Mouse (Mus musculus): ENCODE results near the gene Ece1. TPM values are rescaled to one million over a fixed set of nuclear protein-coding genes. Genes with fewer than 3 reads are reported as not detected.
A peak's percentile ranks its signal among the peaks of the same experiment; 100 is the strongest.
"Not testable (repeated sequence)": the region's sequence is repeated elsewhere in the genome, so short reads cannot be mapped to it uniquely, and the experiment has no call there.

Gene Ece1
- polyA plus RNA-seq, 1 experiment from 2014 or later: 28.6 TPM

GRCm38 (mm10) chr4:137963881-137964584 lies 102.0 kb downstream of the Ece1 start:
- DNase-seq (ENCODE audit: extremely low spot score, low spot score): peak; percentile 67
- 57% methylated on average over 8 of the region's 9 CpGs for WGBS
- Histone ChIP-seq H3K4me3 (no peak overlapping the region), H3K36me3 (replicated peaks) (peaks cover 57% of the 10 kb centered on the region), H3K9me3 (peaks cover 9% of the 10 kb centered on the region; the same call in 1 of the 2 replicates), H3K27ac (no peak overlapping the region), H3K4me1 (no peaks in the 10 kb centered on the region), H3K27me3 (ENCODE audit: poor library complexity, severe bottlenecking) (no peaks in the 10 kb centered on the region)

- H3K36me3 ChIP-seq (replicated peaks): peaks cover 52% of the 10 kb centered on the region
- 97% methylated on average over 11 of the region's 11 CpGs for WGBS
Observed at GRCm38 (mm10) chr4:137964585-137964930, 102.5 kb downstream of the Ece1 start.

GRCm38 (mm10) chr4:137968203-137968602 lies 106.2 kb downstream of the Ece1 start:
- H3K27ac ChIP-seq: no peak overlapping the region
- H3K9me3 ChIP-seq: no peaks in the 10 kb centered on the region
- WGBS: 11% methylated on average over 9 of the region's 9 CpGs
- H3K27me3 ChIP-seq (ENCODE audit: poor library complexity, severe bottlenecking): no peaks in the 10 kb centered on the region
- no peak overlapping the region for H3K4me3 ChIP-seq
- H3K36me3 ChIP-seq (replicated peaks): peaks cover 16% of the 10 kb centered on the region
- DNase-seq (ENCODE audit: extremely low spot score, low spot score): peak; percentile 79
- H3K4me1 ChIP-seq: no peaks in the 10 kb centered on the region

More at GRCm38 (mm10) chr4:137964585-137964930, 102.5 kb downstream of the Ece1 start:
- H3K4me3 ChIP-seq: no peak overlapping the region
- no peaks in the 10 kb centered on the region for H3K4me1 ChIP-seq
- H3K27ac ChIP-seq: no peak overlapping the region
- peaks cover 4% of the 10 kb centered on the region; the same call in 1 of the 2 replicates for H3K9me3 ChIP-seq
- no peak for DNase-seq (ENCODE audit: extremely low spot score, low spot score)
- no peaks in the 10 kb centered on the region for H3K27me3 ChIP-seq (ENCODE audit: poor library complexity, severe bottlenecking)

- H3K36me3 ChIP-seq (replicated peaks); H3K27me3 ChIP-seq (ENCODE audit: poor library complexity, severe bottlenecking); H3K27ac ChIP-seq; H3K4me3 ChIP-seq; H3K4me1 ChIP-seq; DNase-seq (ENCODE audit: extremely low spot score, low spot score); H3K9me3 ChIP-seq: not testable (repeated sequence)
- WGBS: no CpG with 5 or more reads among the region's 11 CpGs
Observed at GRCm38 (mm10) chr4:137970623-137971199, 108.7 kb downstream of the Ece1 start.

- H3K4me1 ChIP-seq; H3K4me3 ChIP-seq; H3K27ac ChIP-seq; DNase-seq (ENCODE audit: extremely low spot score, low spot score); H3K27me3 ChIP-seq (ENCODE audit: poor library complexity, severe bottlenecking); H3K36me3 ChIP-seq (replicated peaks); H3K9me3 ChIP-seq: not testable (repeated sequence)
- WGBS: no CpG with 5 or more reads among the region's 11 CpGs
Observed at GRCm38 (mm10) chr4:137974856-137975432, 112.9 kb downstream of the Ece1 start.

- not testable (repeated sequence) for H3K36me3 ChIP-seq (replicated peaks); DNase-seq (ENCODE audit: extremely low spot score, low spot score); H3K4me1 ChIP-seq; H3K27ac ChIP-seq; H3K4me3 ChIP-seq; H3K9me3 ChIP-seq; H3K27me3 ChIP-seq (ENCODE audit: poor library complexity, severe bottlenecking)
- no CpG with 5 or more reads among the region's 11 CpGs for WGBS
Observed at GRCm38 (mm10) chr4:137979066-137979644, 117.1 kb downstream of the Ece1 start.

- DNase-seq (ENCODE audit: extremely low spot score, low spot score): no peak
- Histone ChIP-seq H3K4me1 (peaks cover 5% of the 10 kb centered on the region), H3K36me3 (replicated peaks) (no peaks in the 10 kb centered on the region), H3K27me3 (ENCODE audit: poor library complexity, severe bottlenecking) (no peaks in the 10 kb centered on the region), H3K4me3 (no peak overlapping the region), H3K27ac (no peak overlapping the region), H3K9me3 (no peaks in the 10 kb centered on the region)
- WGBS: 76% methylated on average over 1 of the region's 1 CpGs
Observed at GRCm38 (mm10) chr4:137982869-137983268, 120.8 kb downstream of the Ece1 start.

GRCm38 (mm10) chr4:137984212-137984611 lies 122.2 kb downstream of the Ece1 start:
- Histone ChIP-seq H3K4me1 (peaks cover 9% of the 10 kb centered on the region), H3K27me3 (ENCODE audit: poor library complexity, severe bottlenecking) (0 out of 2 replicates have a peak, but pooled peaks cover 4% of the 10 kb centered on the region), H3K36me3 (replicated peaks) (no peaks in the 10 kb centered on the region), H3K9me3 (no peaks in the 10 kb centered on the region), H3K27ac (no peak overlapping the region), H3K4me3 (no peak overlapping the region)
- 60% methylated on average over 10 of the region's 10 CpGs for WGBS
- no peak for DNase-seq (ENCODE audit: extremely low spot score, low spot score)

GRCm38 (mm10) chr4:137984746-137985145 lies 122.7 kb downstream of the Ece1 start:
- WGBS: 81% methylated on average over 5 of the region's 5 CpGs
- H3K27me3 ChIP-seq (ENCODE audit: poor library complexity, severe bottlenecking): 0 out of 2 replicates have a peak, but pooled peaks cover 7% of the 10 kb centered on the region
- no peaks in the 10 kb centered on the region for H3K9me3 ChIP-seq
- H3K36me3 ChIP-seq (replicated peaks): no peaks in the 10 kb centered on the region
- peaks cover 9% of the 10 kb centered on the region for H3K4me1 ChIP-seq
- H3K27ac ChIP-seq: no peak overlapping the region
- H3K4me3 ChIP-seq: no peak overlapping the region
- DNase-seq (ENCODE audit: extremely low spot score, low spot score): no peak

GRCm38 (mm10) chr4:137989426-137989825 lies 127.4 kb downstream of the Ece1 start:
- H3K4me3 ChIP-seq: no peak overlapping the region
- 88% methylated on average over 5 of the region's 5 CpGs for WGBS
- H3K27ac ChIP-seq: no peak overlapping the region
- no peaks in the 10 kb centered on the region for H3K9me3 ChIP-seq
- no peak for DNase-seq (ENCODE audit: extremely low spot score, low spot score)
- peaks cover 29% of the 10 kb centered on the region for H3K27me3 ChIP-seq (ENCODE audit: poor library complexity, severe bottlenecking)
- H3K4me1 ChIP-seq: peaks cover 30% of the 10 kb centered on the region
- H3K36me3 ChIP-seq (replicated peaks): no peaks in the 10 kb centered on the region

GRCm38 (mm10) chr4:137990433-137990832 lies 128.4 kb downstream of the Ece1 start:
- no peak overlapping the region for H3K27ac ChIP-seq
- H3K4me1 ChIP-seq: peaks cover 40% of the 10 kb centered on the region
- peaks cover 29% of the 10 kb centered on the region for H3K27me3 ChIP-seq (ENCODE audit: poor library complexity, severe bottlenecking)
- no peak overlapping the region for H3K4me3 ChIP-seq
- 81% methylated on average over 4 of the region's 4 CpGs for WGBS
- DNase-seq (ENCODE audit: extremely low spot score, low spot score): no peak
- peaks cover 7% of the 10 kb centered on the region for H3K36me3 ChIP-seq (replicated peaks)
- no peaks in the 10 kb centered on the region for H3K9me3 ChIP-seq

- Histone ChIP-seq H3K27me3 (ENCODE audit: poor library complexity, severe bottlenecking) (peaks cover 29% of the 10 kb centered on the region), H3K27ac (no peak overlapping the region), H3K36me3 (replicated peaks) (peaks cover 15% of the 10 kb centered on the region), H3K4me3 (no peak overlapping the region), H3K4me1 (peaks cover 48% of the 10 kb centered on the region), H3K9me3 (no peaks in the 10 kb centered on the region)
- no peak for DNase-seq (ENCODE audit: extremely low spot score, low spot score)
- WGBS: 67% methylated on average over 7 of the region's 7 CpGs
Observed at GRCm38 (mm10) chr4:137991240-137991639, 129.2 kb downstream of the Ece1 start.

GRCm38 (mm10) chr4:137992890-137993289 lies 130.9 kb downstream of the Ece1 start, which contains the start of gene Eif4g3:
Gene Eif4g3, plus strand, starts transcription at chr4:137993022.
- Histone ChIP-seq H3K4me1 (peaks cover 55% of the 10 kb centered on the region), H3K36me3 (replicated peaks) (peaks cover 29% of the 10 kb centered on the region), H3K27me3 (ENCODE audit: poor library complexity, severe bottlenecking) (peaks cover 29% of the 10 kb centered on the region), H3K4me3 (peak within 1 kb of the TSS; percentile 97), H3K27ac (peak within 1 kb of the TSS; percentile 99), H3K9me3 (no peaks in the 10 kb centered on the region)
- under 1% methylated on average over 39 of the region's 39 CpGs for WGBS
- no peak for DNase-seq (ENCODE audit: extremely low spot score, low spot score)

Measured in forebrain, embryonic 10.5 days (tissue).